Mouse (Mus musculus) monocyte, adult 2 months (primary cell): ENCODE data around the gene Fgf15.

Source experiments
- DNase-seq, 2 experiments: peaks; one replicate each; pipeline ENCODE4 v3.0.0; 2022; ENCODE audit warnings: low spot score in 2 of 2, low read depth in 1 of 2

Fgf15 gene

GRCm38 (mm10) chr7:144896294-144897218, at the start of gene Fgf15:
Gene Fgf15 (plus strand): TSS chr7:144896531.
- no peak for DNase-seq

GRCm38 (mm10) chr7:144847067-144847466, 49.3 kb upstream of the Fgf15 start, which contains the start of gene Fgf4:
Gene Fgf4 (plus strand): TSS chr7:144847367.
- DNase-seq, result no peak

- DNase-seq, result no peak
Observed at GRCm38 (mm10) chr7:144851321-144851720, 45.0 kb upstream of the Fgf15 start.

- DNase-seq, result no peak
Observed at GRCm38 (mm10) chr7:144854966-144855365, 41.4 kb upstream of the Fgf15 start.

GRCm38 (mm10) chr7:144857158-144857557, 39.2 kb upstream of the Fgf15 start:
- DNase-seq, result no peak

- DNase-seq, result no peak
Observed at GRCm38 (mm10) chr7:144857826-144858342, 38.4 kb upstream of the Fgf15 start.

- DNase-seq, result no peak
Observed at GRCm38 (mm10) chr7:144858702-144859101, 37.6 kb upstream of the Fgf15 start.

- DNase-seq, result no peak
Observed at GRCm38 (mm10) chr7:144861056-144861768, 35.1 kb upstream of the Fgf15 start.

GRCm38 (mm10) chr7:144861769-144862070, 34.6 kb upstream of the Fgf15 start:
- DNase-seq, result no peak

- no peak for DNase-seq
Observed at GRCm38 (mm10) chr7:144862126-144862525, 34.2 kb upstream of the Fgf15 start.

- DNase-seq, result no peak
Observed at GRCm38 (mm10) chr7:144862712-144863111, 33.6 kb upstream of the Fgf15 start.

- DNase-seq, result no peak
Observed at GRCm38 (mm10) chr7:144863196-144863595, 33.1 kb upstream of the Fgf15 start.

- no peak for DNase-seq
Observed at GRCm38 (mm10) chr7:144864160-144864670, 32.1 kb upstream of the Fgf15 start.

- DNase-seq, result no peak
Observed at GRCm38 (mm10) chr7:144867161-144867560, 29.2 kb upstream of the Fgf15 start.

- no peak for DNase-seq
Observed at GRCm38 (mm10) chr7:144867602-144868001, 28.7 kb upstream of the Fgf15 start.

GRCm38 (mm10) chr7:144872420-144872819, 23.9 kb upstream of the Fgf15 start:
- DNase-seq, result no peak

GRCm38 (mm10) chr7:144873160-144873559, 23.2 kb upstream of the Fgf15 start:
- DNase-seq, result no peak

GRCm38 (mm10) chr7:144874226-144874625, 22.1 kb upstream of the Fgf15 start:
- no peak for DNase-seq

- no peak for DNase-seq
Observed at GRCm38 (mm10) chr7:144878401-144878800, 17.9 kb upstream of the Fgf15 start.

- no peak for DNase-seq
Observed at GRCm38 (mm10) chr7:144883106-144883505, 13.2 kb upstream of the Fgf15 start.

GRCm38 (mm10) chr7:144887672-144888071, 8.7 kb upstream of the Fgf15 start:
- DNase-seq, result no peak
